Mouse (Mus musculus): ENCODE measurements around the gene Fam133b. TPM values are rescaled to one million over a fixed set of nuclear protein-coding genes. Genes with fewer than 3 reads are reported as not detected.

Fam133b gene
- total RNA-seq (2021): 10 to 100 TPM; 42.9 to 44.1 TPM
- long read RNA-seq, transcript Fam133b-201 (11 exons, 1,491 nt): major isoform, 25 of 32 reads
- long read RNA-seq, partial matches to known transcripts: 1 of 32 reads
- long read RNA-seq, other reads (novel, unspliced or antisense): 2 of 32 reads

- peak; percentile 94 to 97 for DNase-seq (ENCODE audit: low spot score in 2 of 2)
Measured at GRCm38 (mm10) chr5:3543629-3544479, at the start of gene Fam133b. TSS of gene Fam133b (plus strand) at chr5:3543833.

- no peak for DNase-seq (ENCODE audit: low spot score in 2 of 2)
Measured at GRCm38 (mm10) chr5:3493968-3494367, 49.7 kb upstream of the Fam133b start.

- no peak for DNase-seq (ENCODE audit: low spot score in 2 of 2)
Measured at GRCm38 (mm10) chr5:3494452-3495187, 49.0 kb upstream of the Fam133b start.

GRCm38 (mm10) chr5:3497505-3497925, 46.1 kb upstream of the Fam133b start:
- DNase-seq (ENCODE audit: low spot score in 2 of 2): no peak

- DNase-seq (ENCODE audit: low spot score in 2 of 2): no peak
Measured at GRCm38 (mm10) chr5:3500298-3500697, 43.3 kb upstream of the Fam133b start.

GRCm38 (mm10) chr5:3500957-3501563, 42.6 kb upstream of the Fam133b start:
- no peak for DNase-seq (ENCODE audit: low spot score in 2 of 2)

- DNase-seq (ENCODE audit: low spot score in 2 of 2): no peak
Measured at GRCm38 (mm10) chr5:3501564-3502001, 42.0 kb upstream of the Fam133b start.

- peak in 1 of 2 experiments; percentile 30 for DNase-seq (ENCODE audit: low spot score in 2 of 2)
Measured at GRCm38 (mm10) chr5:3502610-3503350, 40.9 kb upstream of the Fam133b start.

- no peak for DNase-seq (ENCODE audit: low spot score in 2 of 2)
Measured at GRCm38 (mm10) chr5:3503373-3503772, 40.3 kb upstream of the Fam133b start.

- no peak for DNase-seq (ENCODE audit: low spot score in 2 of 2)
Measured at GRCm38 (mm10) chr5:3503836-3504323, 39.8 kb upstream of the Fam133b start.

- DNase-seq (ENCODE audit: low spot score in 2 of 2): no peak
Measured at GRCm38 (mm10) chr5:3504453-3504852, 39.2 kb upstream of the Fam133b start.

- no peak for DNase-seq (ENCODE audit: low spot score in 2 of 2)
Measured at GRCm38 (mm10) chr5:3505553-3505952, 38.1 kb upstream of the Fam133b start.

GRCm38 (mm10) chr5:3508480-3509381, 34.9 kb upstream of the Fam133b start:
- no peak for DNase-seq (ENCODE audit: low spot score in 2 of 2)

GRCm38 (mm10) chr5:3509503-3509902, 34.1 kb upstream of the Fam133b start:
- DNase-seq (ENCODE audit: low spot score in 2 of 2): no peak

- DNase-seq (ENCODE audit: low spot score in 2 of 2): no peak
Measured at GRCm38 (mm10) chr5:3511097-3511795, 32.4 kb upstream of the Fam133b start.

GRCm38 (mm10) chr5:3512584-3512983, 31.0 kb upstream of the Fam133b start:
- no peak for DNase-seq (ENCODE audit: low spot score in 2 of 2)

- DNase-seq (ENCODE audit: low spot score in 2 of 2): no peak
Measured at GRCm38 (mm10) chr5:3514901-3515311, 28.7 kb upstream of the Fam133b start.

GRCm38 (mm10) chr5:3515477-3515876, 28.2 kb upstream of the Fam133b start:
- no peak for DNase-seq (ENCODE audit: low spot score in 2 of 2)

All from layer of hippocampus, adult 18-20 months (tissue).